In genomic region chr13:25666022-25666421, GRCm38 (mm10) we compare ENCODE assay signal across 16 mouse cellular contexts.
"Had no signal": no experiment of that assay in that cellular context is flagged by ENCODE, and none has a peak within 500 bp of the region (broad histone marks: within the 10 kb centered on the region; RNA-seq: fewer than 3 reads in every experiment).

No protein-coding gene starts in this region.

- H3K4me3 ChIP-seq: limb, embryonic 13.5 days; midbrain, embryonic 12.5 days; neural tube, embryonic 13.5 days had no signal

- H3K27me3 ChIP-seq: limb, embryonic 13.5 days; midbrain, embryonic 12.5 days; neural tube, embryonic 13.5 days had no signal

- H3K9me3 ChIP-seq: limb, embryonic 13.5 days; midbrain, embryonic 12.5 days; neural tube, embryonic 13.5 days had no signal

- H3K4me2 ChIP-seq: limb, embryonic 13.5 days; midbrain, embryonic 12.5 days; neural tube, embryonic 13.5 days had no signal

- H3K27ac ChIP-seq: kidney, postnatal 0 days; limb, embryonic 13.5 days; liver, embryonic 14.5 days; midbrain, embryonic 12.5 days; neural tube, embryonic 13.5 days had no signal

- DNase-seq: kidney, adult 11 months; kidney, adult 9 months; kidney, postnatal 36 days; left cerebral cortex, postnatal 4 days; lung, adult 18-20 months; retina, postnatal 1 day; right cerebral cortex, postnatal 4 days; spleen, adult 18-20 months; thymus, adult 18-20 months; thymus, postnatal 36 days had no signal

- ATAC-seq: midbrain, embryonic 16.5 days had no signal

- H3K36me3 ChIP-seq: limb, embryonic 13.5 days; midbrain, embryonic 12.5 days; neural tube, embryonic 13.5 days had no signal

- H3K9ac ChIP-seq: limb, embryonic 13.5 days; liver, embryonic 14.5 days; midbrain, embryonic 12.5 days; neural tube, embryonic 13.5 days had no signal

- H3K4me1 ChIP-seq: limb, embryonic 13.5 days; midbrain, embryonic 12.5 days; neural tube, embryonic 13.5 days had no signal
